Mouse (Mus musculus) stomach, postnatal 0 days (tissue): ENCODE data around the gene Pwp2. TPM values are rescaled to one million over a fixed set of nuclear protein-coding genes. Genes with fewer than 3 reads are reported as not detected.
"Not testable (repeated sequence)": the region's sequence is repeated elsewhere in the genome, so short reads cannot be mapped to it uniquely, and the experiment has no call there.

Experiments
- ATAC-seq: fragments of 200-750 bp; cut with Nextera tagmentation; 2 replicates; pipeline ENCODE4 v1.8.0; 2017; ENCODE audit not compliant: low FRiP score, low TSS enrichment
- DNase-seq: peaks from one replicate; pipeline ENCODE4 v3.0.0-alpha.2; 2016; ENCODE audit warnings: low spot score
- H3K27ac ChIP-seq: fragments of 300-500 bp; sonication (generic); replicated peaks from 2 replicates; pipeline ENCODE4 v1.5.1; 2014; ENCODE audit warnings: mild to moderate bottlenecking, control low read depth
- H3K27me3 ChIP-seq: fragments of 300-500 bp; sonication (generic); 2 replicates; pipeline ENCODE4 v1.6.1; 2014; ENCODE audit warnings: low read length; ENCODE audit not compliant: control insufficient read depth, insufficient read depth
- H3K36me3 ChIP-seq: fragments of 300-500 bp; sonication (generic); 2 replicates; pipeline ENCODE4 v1.6.1; 2014; ENCODE audit warnings: low read length, mixed read lengths; ENCODE audit not compliant: control insufficient read depth, insufficient read depth
- H3K4me1 ChIP-seq: fragments of 300-500 bp; sonication (generic); replicated peaks from 2 replicates; pipeline ENCODE4 v1.6.1; 2014; ENCODE audit warnings: antibody characterized with exemption; ENCODE audit not compliant: control insufficient read depth, insufficient read depth
- H3K4me2 ChIP-seq: fragments of 300-500 bp; sonication (generic); replicated peaks from 2 replicates; pipeline ENCODE4 v1.6.1; 2014; ENCODE audit warnings: low read depth, mild to moderate bottlenecking, control low read depth, moderate library complexity
- H3K4me3 ChIP-seq: fragments of 300-500 bp; sonication (generic); 2 replicates; pipeline ENCODE4 v1.5.1; 2014; ENCODE audit warnings: low read depth, low read length, control low read depth
- H3K9ac ChIP-seq: fragments of 300-500 bp; sonication (generic); 2 replicates; pipeline ENCODE4 v1.6.1; 2014; ENCODE audit warnings: mild to moderate bottlenecking, low read length, control low read depth, mixed read lengths
- H3K9me3 ChIP-seq: fragments of 300-500 bp; sonication (generic); 2 replicates; pipeline ENCODE4 v1.6.1; 2016; ENCODE audit warnings: low read length; ENCODE audit not compliant: control insufficient read depth
- CTCF ChIP-seq: IDR thresholded peaks from 2 replicates; pipeline ENCODE4 v1.5.1; 2016; ENCODE audit warnings: antibody characterized with exemption, low read depth, mild to moderate bottlenecking, moderate library complexity
- EP300 ChIP-seq: optimal IDR thresholded peaks from 2 replicates; pipeline ENCODE3; 2016; ENCODE audit warnings: antibody characterized with exemption
- WGBS: fragments of 180-500 bp; shearing (Covaris S2); extraction: QIAGEN DNeasy Blood & Tissue Kit; methylation state at CpG from one replicate; pipeline ENCODE4 v1.1.7; 2014; 5-methylcytosine and 5-hydroxymethylcytosine counted together
- polyA plus RNA-seq: library from polyadenylated mRNA; unstranded; fragments of >200 nt; fragmentation: Nextera tagmentation; extraction: Ambion mirVana; gene quantifications from 2 replicates; pipeline ENCODE4 v1.2.1, GENCODE M21; 2015

Gene Pwp2
- polyA plus RNA-seq, 1 experiment from 2014 or later: 6.2 TPM

GRCm38 (mm10) chr10:78126311-78126710, 58.6 kb downstream of the Pwp2 start:
- DNase-seq (no peak), ATAC-seq (no peak)
- H3K27ac ChIP-seq: no peak overlapping the region
- no peaks in the 10 kb centered on the region for H3K27me3 ChIP-seq
- H3K4me2 ChIP-seq: no peak overlapping the region
- no peak overlapping the region for H3K9ac ChIP-seq
- H3K4me1 ChIP-seq: peaks cover 3% of the 10 kb centered on the region; the same call in 1 of the 2 replicates
- no peak overlapping the region for H3K4me3 ChIP-seq
- no peaks in the 10 kb centered on the region for H3K36me3 ChIP-seq
- TF ChIP-seq EP300 (no peak), CTCF (no peak)
- no peaks in the 10 kb centered on the region for H3K9me3 ChIP-seq
- WGBS: 87% methylated on average over 5 of the region's 5 CpGs

- not testable (repeated sequence) for H3K27ac ChIP-seq, DNase-seq, H3K27me3 ChIP-seq, H3K36me3 ChIP-seq, H3K4me2 ChIP-seq, ATAC-seq, H3K9me3 ChIP-seq, H3K9ac ChIP-seq, H3K4me1 ChIP-seq, H3K4me3 ChIP-seq
- 65% methylated on average over 8 of the region's 8 CpGs for whole genome bisulfite sequencing
Measured at GRCm38 (mm10) chr10:78125061-78125460, 59.9 kb downstream of the Pwp2 start.

GRCm38 (mm10) chr10:78124137-78124536, 60.8 kb downstream of the Pwp2 start:
- not testable (repeated sequence) for H3K4me2 ChIP-seq, H3K9me3 ChIP-seq, H3K36me3 ChIP-seq, H3K4me1 ChIP-seq, H3K4me3 ChIP-seq, H3K27ac ChIP-seq, H3K27me3 ChIP-seq, H3K9ac ChIP-seq, ATAC-seq
- 20% methylated on average over 6 of the region's 6 CpGs for WGBS
- peak; percentile 66 for DNase-seq

Other genes with a start within 250 kb of the Pwp2 start
- gene Trpm2, start 214.6 kb downstream of the Pwp2 start, polyA plus RNA-seq: 0.61 and 0.85 TPM in 2 replicates
- gene 1810043G02Rik, start 206.6 kb downstream of the Pwp2 start, polyA plus RNA-seq: 16.1 and 18.8 TPM in 2 replicates
- 82.4 and 86.1 TPM in 2 replicates for gene Pfkl, start 175.1 kb downstream of the Pwp2 start, polyA plus RNA-seq
- 0.65 and 1.1 TPM in 2 replicates for gene Dnmt3l, start 143.2 kb downstream of the Pwp2 start, polyA plus RNA-seq
- gene Aire, start 141.5 kb downstream of the Pwp2 start, polyA plus RNA-seq: 0.10 and 0.11 TPM in 2 replicates
- 4.8 and 5.6 TPM in 2 replicates for gene Icosl, start 115.8 kb downstream of the Pwp2 start, polyA plus RNA-seq
- gene D10Jhu81e, start 15.4 kb downstream of the Pwp2 start, polyA plus RNA-seq: 28.4 and 33.9 TPM in 2 replicates
- 14.7 and 17.8 TPM in 2 replicates for gene Trappc10, start 59.5 kb upstream of the Pwp2 start, polyA plus RNA-seq
- 69.9 and 71.5 TPM in 2 replicates for gene Agpat3, start 167.3 kb upstream of the Pwp2 start, polyA plus RNA-seq
- 148 TPM in 2 replicates for gene Rrp1, start 227.9 kb upstream of the Pwp2 start, polyA plus RNA-seq
- 636 and 675 TPM in 2 replicates for gene Cstb, start 240.5 kb upstream of the Pwp2 start, polyA plus RNA-seq